Mouse (Mus musculus): ENCODE measurements around the gene Olfr319.
"Not testable (repeated sequence)": the region's sequence is repeated elsewhere in the genome, so short reads cannot be mapped to it uniquely, and the experiment has no call there.

The Olfr319 gene

DNA sequence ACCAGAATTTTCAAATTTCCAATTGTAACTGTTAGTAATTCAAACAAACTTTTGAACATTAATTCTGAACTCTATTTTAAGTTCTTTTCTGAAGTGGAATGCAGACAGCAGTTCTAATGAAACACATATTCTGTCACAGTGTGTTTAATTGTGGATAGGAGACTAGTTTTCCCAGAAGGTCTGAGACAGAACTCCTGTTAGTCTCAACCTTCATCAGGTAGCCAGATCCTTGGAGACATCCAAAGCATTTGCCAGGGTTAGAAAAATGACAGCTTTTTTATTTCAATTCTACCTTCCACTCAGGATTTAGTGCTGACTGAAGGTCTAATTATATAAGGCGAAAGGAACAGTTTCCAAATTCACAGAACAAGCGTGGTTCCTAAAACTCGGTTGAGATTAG, at the start of gene Olfr319:
TSS of gene Olfr319 (plus strand) at position 301 of the 400 bp plus-strand sequence.
- in situ Hi-C loops (cut with MboI; ENCODE audit: unreplicated experiment in 2 of 2): no loop called here

DNA sequence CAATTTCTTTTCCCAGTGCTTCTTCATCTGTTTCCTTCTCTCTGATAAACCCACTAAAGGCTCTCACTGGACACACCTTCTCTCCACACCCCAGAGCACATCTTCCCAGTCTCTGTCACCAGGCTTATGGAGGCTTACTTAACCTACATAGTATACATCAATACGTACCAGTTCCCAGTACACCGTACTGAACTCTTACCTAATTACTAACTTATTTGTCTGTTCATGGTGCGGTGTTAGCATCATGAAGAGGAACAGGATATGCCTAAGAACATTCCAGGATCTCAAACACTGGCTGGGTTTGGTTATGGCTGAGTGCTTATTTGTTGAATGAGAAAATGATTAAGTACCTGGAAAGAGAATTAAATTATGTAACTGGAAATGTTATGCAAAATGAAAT, 43.8 kb upstream of the Olfr319 start:
- in situ Hi-C loops (cut with MboI; ENCODE audit: unreplicated experiment in 2 of 2): no loop called here

DNA sequence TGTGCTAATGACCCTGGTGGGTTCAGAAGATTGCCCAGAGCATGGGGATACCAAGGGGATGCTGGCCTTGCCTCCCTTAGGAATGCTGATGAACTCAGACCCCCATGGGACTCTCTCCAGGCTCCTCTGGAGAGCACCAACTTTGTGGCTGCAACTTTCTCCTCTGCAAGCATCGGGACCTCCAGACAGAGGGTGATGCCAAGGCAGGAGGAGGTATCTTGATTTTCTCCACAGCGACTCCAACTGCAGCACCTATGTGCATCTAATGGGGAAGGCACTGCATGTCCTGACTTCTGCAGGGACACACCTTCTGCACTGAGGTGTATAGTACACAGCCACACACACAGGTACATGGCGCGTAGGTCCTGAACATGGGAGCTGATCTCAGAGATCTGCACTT, 40.4 kb upstream of the Olfr319 start, which contains the start of gene Olfr322:
TSS of gene Olfr322 (plus strand) at position 187 of the 400 bp plus-strand sequence.
- in situ Hi-C loops (cut with MboI; ENCODE audit: unreplicated experiment in 2 of 2): no loop called here

DNA sequence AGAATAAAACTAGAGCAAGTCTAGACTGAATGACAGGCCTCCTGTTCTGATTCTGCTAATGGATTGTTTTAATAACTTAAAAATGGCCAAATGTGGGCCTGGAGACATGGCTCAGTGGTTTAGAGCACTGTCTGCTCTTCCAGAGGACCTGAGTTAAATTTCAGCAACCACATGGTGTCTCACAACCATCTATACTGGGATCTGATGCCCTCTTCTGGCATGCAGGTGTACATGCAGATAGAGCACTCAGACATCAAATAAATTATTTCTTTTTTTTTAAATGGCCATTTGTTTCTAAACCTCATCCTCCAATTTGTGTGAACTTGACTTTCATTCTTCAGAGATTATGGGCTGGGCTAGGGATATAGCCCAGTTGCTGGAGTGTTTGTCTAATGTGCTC, 29.7 kb upstream of the Olfr319 start:
- in situ Hi-C loops (cut with MboI; ENCODE audit: unreplicated experiment in 2 of 2): no loop called here

DNA sequence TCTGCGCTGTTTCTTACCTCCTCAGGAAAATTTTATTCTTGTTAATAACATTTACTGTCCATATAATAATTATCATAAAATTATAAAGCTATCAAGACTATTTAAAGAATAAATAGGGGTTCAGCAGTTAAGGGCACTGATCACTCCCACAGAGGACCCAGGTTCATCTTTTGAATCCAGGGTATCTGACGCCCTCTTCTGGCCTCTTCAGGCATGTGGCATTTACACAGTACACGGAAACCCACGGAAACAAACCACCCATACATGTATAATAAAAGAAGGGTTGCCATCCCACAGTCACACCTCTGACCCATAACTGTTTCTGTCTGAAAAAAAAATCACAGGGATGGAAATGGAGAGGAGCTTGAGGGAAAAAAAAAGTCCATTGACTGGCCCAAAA, 27.1 kb upstream of the Olfr319 start:
- in situ Hi-C loops (cut with MboI; ENCODE audit: unreplicated experiment in 2 of 2): no loop called here

DNA sequence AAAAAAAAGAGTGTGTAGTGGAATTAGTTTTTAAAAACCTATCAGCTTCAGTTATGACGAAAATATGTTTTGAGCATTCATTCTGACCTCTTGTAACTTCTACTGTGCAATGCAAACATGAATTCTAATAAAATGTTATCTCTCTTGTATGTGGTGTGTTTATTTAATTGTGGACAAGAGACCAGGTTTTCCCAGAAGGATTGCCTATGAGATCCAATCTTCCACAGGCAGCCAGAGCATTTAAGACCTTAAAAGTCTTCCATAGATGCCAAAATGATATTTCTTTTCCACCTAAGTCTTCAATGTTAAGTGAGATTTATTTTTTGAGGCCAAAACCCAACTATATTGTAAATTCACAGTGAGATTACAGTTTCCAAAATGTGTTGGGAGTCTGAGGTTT, 18.2 kb upstream of the Olfr319 start, which contains the start of gene Olfr320:
TSS of gene Olfr320 (plus strand) at position 301 of the 400 bp plus-strand sequence.
- in situ Hi-C loops (cut with MboI; ENCODE audit: unreplicated experiment in 2 of 2): no loop called here

DNA sequence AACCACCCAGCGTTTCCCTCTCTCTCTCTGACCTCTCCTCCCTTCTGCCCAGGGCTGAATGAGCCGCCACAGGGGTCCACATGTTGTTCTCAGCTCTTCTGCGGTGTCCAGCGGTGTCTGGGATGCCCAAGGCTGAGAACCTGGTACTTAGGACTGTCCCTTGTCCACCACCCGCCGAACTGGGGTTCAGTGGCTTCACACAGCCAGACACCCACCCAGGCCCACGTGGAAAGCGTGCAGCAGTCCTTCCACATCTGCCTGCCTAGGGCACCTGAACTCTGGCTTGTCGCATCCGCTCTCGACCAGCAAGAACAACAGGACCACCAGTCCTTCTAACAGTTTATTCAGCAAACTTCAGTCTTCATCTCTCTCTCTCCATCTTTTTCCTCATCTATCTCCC, 10.1 kb downstream of the Olfr319 start:
- in situ Hi-C loops (cut with MboI; ENCODE audit: unreplicated experiment in 2 of 2): no loop called here

DNA sequence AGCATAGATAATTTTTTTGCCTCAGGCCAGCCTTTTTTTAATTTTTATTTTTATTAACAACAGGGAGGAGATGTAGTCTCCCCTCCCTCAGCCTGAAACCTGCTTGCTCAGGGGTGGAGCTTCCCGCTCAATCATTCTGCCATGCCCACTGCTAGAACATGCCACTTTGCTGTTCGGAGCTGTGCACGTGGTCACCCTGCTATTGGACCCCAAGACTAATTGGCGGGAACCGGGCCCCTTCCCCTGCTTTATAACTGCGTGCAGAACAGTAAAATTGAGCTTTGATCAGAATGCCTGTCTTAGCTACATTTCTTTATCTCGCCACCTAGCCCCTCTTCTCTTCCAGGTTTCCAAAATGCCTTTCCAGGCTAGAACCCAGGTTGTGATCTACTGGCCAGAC, 18.8 kb downstream of the Olfr319 start:
- in situ Hi-C loops (cut with MboI; ENCODE audit: unreplicated experiment in 2 of 2): not testable (repeated sequence)

DNA sequence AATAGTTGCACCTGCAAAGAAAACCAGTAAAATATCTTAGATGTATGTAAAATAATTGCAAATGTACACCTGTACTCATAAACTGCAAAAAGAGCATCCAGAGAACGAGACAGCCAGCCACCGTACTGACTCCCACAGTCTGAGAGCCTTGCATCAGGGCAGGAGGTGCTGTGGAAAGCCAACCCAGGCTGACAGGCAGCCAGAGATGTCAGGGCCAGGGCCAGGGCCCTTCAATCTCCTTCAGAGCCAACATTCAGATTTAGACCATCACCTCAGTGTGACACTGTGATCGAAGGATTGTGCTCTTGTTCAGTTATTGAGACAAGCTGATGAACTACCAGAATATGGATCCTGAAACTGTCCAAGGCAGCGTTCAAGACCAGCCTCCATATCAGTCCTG, 20.7 kb downstream of the Olfr319 start:
- in situ Hi-C loops (cut with MboI; ENCODE audit: unreplicated experiment in 2 of 2): no loop called here

DNA sequence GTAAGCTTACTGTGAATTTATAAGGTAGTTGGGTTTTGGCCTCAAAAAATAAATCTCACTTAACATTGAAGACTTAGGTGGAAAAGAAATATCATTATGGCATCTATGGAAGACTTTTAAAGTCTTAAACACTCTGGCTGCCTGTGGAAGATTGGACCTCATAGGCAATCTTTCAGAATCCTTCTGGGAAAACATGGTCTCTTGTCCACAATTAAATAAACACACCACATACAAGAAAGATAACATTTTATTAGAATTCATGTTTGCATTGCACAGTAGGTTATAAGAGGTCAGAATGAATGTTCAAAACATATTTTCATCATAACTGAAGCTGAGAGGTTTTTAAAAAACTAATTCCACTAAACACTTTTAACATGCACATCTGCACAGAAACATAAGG, 25.0 kb downstream of the Olfr319 start, which contains the start of gene Olfr318:
TSS of gene Olfr318 (minus strand) at position 101 of the 400 bp plus-strand sequence.
- in situ Hi-C loops (cut with MboI; ENCODE audit: unreplicated experiment in 2 of 2): no loop called here

DNA sequence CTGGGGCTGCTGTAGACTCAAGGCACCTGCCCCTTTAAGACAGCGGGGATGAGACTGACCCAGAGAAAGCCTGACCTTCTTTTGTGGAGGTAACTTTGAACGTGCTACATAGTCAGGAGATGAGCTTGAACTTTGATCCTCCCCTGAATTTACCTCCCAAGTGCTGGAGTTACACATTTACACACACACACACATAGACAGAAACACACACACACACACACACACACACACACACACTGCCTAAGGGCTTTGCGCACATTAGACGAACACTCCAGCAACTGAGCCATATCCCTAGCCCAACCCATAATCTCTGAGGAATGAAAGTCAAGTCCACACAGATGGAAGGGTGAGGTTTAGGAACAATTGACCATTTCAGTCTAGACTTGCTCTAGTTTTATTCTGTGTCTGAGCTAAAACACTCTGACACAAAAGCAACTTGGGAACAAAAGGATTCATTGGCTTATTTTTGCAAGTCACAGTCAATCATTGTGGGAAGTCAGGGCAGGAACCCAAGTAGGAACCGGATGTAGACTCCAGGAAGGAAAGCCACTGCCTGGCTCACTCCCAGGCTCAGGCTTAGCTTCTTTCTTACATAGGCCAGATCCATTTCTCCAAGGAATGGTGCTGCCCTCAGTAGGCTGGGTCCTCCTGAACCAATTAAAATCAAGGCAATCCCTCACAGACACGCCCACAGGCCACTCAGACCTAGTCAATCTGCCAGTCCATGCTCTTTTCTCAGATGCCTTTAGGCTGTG, 29.1 kb downstream of the Olfr319 start:
- in situ Hi-C loops (cut with MboI; ENCODE audit: unreplicated experiment in 2 of 2): not testable (repeated sequence)

DNA sequence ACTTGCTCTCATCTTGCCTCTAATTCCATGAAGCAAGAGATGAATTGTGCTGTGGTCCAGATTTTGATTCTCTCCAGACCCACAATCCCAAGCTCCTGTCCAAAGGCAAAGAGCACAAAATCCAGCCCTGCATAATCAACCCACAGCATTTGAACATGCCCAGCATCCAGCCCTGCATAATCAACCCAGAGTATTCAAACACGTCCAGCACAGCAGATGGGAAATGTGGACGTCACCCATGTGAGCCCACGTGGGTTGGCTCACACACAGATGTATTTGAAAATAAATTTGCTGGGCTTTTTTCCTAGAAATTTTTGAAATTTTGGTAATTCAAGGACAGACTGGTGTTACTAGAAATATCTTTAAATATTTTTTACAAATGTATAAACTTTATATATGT, 34.4 kb downstream of the Olfr319 start:
- in situ Hi-C loops (cut with MboI; ENCODE audit: unreplicated experiment in 2 of 2): no loop called here

DNA sequence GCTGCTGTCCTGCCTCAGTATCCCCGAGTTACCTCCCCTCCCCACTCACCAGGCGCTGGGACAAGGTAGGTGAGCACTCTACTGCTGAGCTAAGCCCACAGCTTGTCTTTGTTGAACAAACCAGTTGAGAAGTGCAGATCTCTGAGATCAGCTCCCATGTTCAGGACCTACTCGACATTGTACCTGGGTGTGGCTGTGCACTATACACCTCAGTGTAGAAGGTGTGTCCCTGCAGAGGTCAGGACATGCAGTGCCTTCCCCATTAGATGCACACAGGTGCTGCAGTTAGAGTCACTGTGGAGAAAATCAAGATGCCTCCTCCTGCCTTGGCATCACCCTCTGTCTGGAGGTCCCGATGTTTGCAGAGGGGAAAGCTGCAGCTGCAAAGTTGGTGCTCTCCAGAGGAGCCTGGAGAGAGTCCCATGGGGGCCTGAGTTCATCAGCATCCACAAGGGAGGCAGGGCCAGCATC, 39.9 kb downstream of the Olfr319 start, which contains the start of gene Olfr317:
TSS of gene Olfr317 (minus strand) at position 421 of the 471 bp plus-strand sequence.
- in situ Hi-C loops (cut with MboI; ENCODE audit: unreplicated experiment in 2 of 2): no loop called here

DNA sequence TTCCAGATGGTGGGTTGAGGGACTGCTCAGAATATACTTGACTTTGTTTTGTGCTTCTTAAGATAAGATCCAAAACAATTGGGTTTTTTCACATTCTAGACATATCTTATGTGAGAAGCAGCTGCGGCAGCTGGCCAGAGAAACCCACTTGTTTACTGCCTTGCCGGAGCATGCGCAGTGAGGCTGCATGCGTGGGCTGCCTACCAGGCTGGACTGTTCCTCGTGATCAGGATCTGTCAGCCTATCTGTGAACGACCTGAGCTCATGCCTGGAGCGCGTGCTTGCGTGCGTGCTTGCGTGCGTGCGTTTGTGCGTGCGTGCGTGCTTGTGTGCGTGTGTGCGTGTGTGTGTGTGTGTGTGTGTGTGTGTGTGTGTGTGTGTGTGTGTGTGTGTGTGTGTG, 52.1 kb downstream of the Olfr319 start:
- in situ Hi-C loops (cut with MboI; ENCODE audit: unreplicated experiment in 2 of 2): not testable (repeated sequence)

DNA sequence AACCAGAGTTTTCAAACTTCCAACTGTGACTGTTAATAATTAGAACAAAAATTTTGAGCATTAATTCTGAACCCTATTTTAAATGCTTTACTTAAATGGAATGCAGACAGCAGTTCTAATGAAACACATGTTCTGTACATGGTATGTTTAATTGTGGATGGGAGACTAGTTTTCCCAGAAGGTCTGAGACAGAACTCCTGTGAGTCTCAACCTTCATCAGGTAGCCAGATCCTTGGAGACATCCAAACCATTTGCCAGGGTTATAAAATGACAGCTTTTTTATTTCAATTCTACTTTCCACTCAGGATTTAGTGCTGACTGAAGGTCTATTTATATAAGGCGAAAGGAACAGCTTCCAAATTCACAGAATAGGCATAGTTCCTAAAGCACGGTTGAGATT, 53.5 kb downstream of the Olfr319 start, which contains the start of gene Olfr316:
TSS of gene Olfr316 (plus strand) at position 301 of the 400 bp plus-strand sequence.
- in situ Hi-C loops (cut with MboI; ENCODE audit: unreplicated experiment in 2 of 2): no loop called here

Measured in v-Abl transformed pro-B cells (cell line).